Mouse (Mus musculus) neural tube, embryonic 15.5 days (tissue): ENCODE results near the gene B4gat1. TPM values are rescaled to one million over a fixed set of nuclear protein-coding genes. Genes with fewer than 3 reads are reported as not detected.

Experiments used
- polyA plus RNA-seq: library from polyadenylated mRNA; unstranded; fragments of >200 nt; fragmentation: Nextera tagmentation; extraction: Ambion mirVana; gene quantifications from 2 replicates; pipeline ENCODE4 v1.2.1, GENCODE M21; 2015

B4gat1 gene
- polyA plus RNA-seq, 1 experiment from 2014 or later = 113 TPM

Other genes with a start within 250 kb of the B4gat1 start
- gene Rbm4, start 244.9 kb upstream of the B4gat1 start, polyA plus RNA-seq = 67.2 and 76.2 TPM in 2 replicates
- 14.8 and 20.1 TPM in 2 replicates for gene Gm21992, start 227.2 kb upstream of the B4gat1 start, polyA plus RNA-seq
- 55.0 and 65.1 TPM in 2 replicates for gene Rbm14, start 227.2 kb upstream of the B4gat1 start, polyA plus RNA-seq
- 42.4 and 47.9 TPM in 2 replicates for gene Ccs, start 199.5 kb upstream of the B4gat1 start, polyA plus RNA-seq
- gene Ccdc87, start 199.5 kb upstream of the B4gat1 start, polyA plus RNA-seq = 0.37 and 0.52 TPM in 2 replicates
- 74.5 and 86.5 TPM in 2 replicates for gene Ctsf, start 183.7 kb upstream of the B4gat1 start, polyA plus RNA-seq
- gene Actn3, start 160.9 kb upstream of the B4gat1 start, polyA plus RNA-seq = 2.9 and 11.3 TPM in 2 replicates
- 19.7 and 20.5 TPM in 2 replicates for gene Zdhhc24, start 160.2 kb upstream of the B4gat1 start, polyA plus RNA-seq
- gene Bbs1, start 132.2 kb upstream of the B4gat1 start, polyA plus RNA-seq = 5.8 and 8.4 TPM in 2 replicates
- gene Dpp3, start 110.5 kb upstream of the B4gat1 start, polyA plus RNA-seq = 104 TPM in 2 replicates
- 12.0 and 13.2 TPM in 2 replicates for gene Peli3, start 95.7 kb upstream of the B4gat1 start, polyA plus RNA-seq
- gene Mrpl11, start 76.7 kb upstream of the B4gat1 start, polyA plus RNA-seq = 97.3 and 105 TPM in 2 replicates
- gene Npas4, start 48.5 kb upstream of the B4gat1 start, polyA plus RNA-seq = 0.36 and 0.42 TPM in 2 replicates
- 12.8 and 14.0 TPM in 2 replicates for gene Slc29a2, start 15.0 kb upstream of the B4gat1 start, polyA plus RNA-seq
- gene AC124502.3, start 65 bp downstream of the B4gat1 start, polyA plus RNA-seq = 4.1 and 4.2 TPM in 2 replicates
- 21.6 and 32.6 TPM in 2 replicates for gene Brms1, start 2.5 kb downstream of the B4gat1 start, polyA plus RNA-seq
- 0.89 and 1.0 TPM in 2 replicates for gene Rin1, start 11.7 kb downstream of the B4gat1 start, polyA plus RNA-seq
- gene Cd248, start 29.3 kb downstream of the B4gat1 start, polyA plus RNA-seq = 19.9 and 27.4 TPM in 2 replicates
- 29.7 and 38.5 TPM in 2 replicates for gene Tmem151a, start 46.7 kb downstream of the B4gat1 start, polyA plus RNA-seq
- gene Yif1a, start 49.7 kb downstream of the B4gat1 start, polyA plus RNA-seq = 56.8 and 66.1 TPM in 2 replicates
- gene Cnih2, start 59.7 kb downstream of the B4gat1 start, polyA plus RNA-seq = 294 and 369 TPM in 2 replicates
- 205 and 218 TPM in 2 replicates for gene Rab1b, start 68.2 kb downstream of the B4gat1 start, polyA plus RNA-seq
- gene Klc2, start 79.7 kb downstream of the B4gat1 start, polyA plus RNA-seq = 82.4 and 94.5 TPM in 2 replicates
- gene Pacs1, start 234.3 kb downstream of the B4gat1 start, polyA plus RNA-seq = 47.6 and 51.0 TPM in 2 replicates